Mouse (Mus musculus) forebrain, embryonic 10.5 days (tissue): ENCODE measurements at regions not wholly inside any gene's neighbourhood (a gene's known extent, or its start where the extent isn't known, plus 50 kb on each side); places are given as distances from the start of the nearest gene placed in this dataset.

Source experiments
- DNase-seq: peaks from one replicate; pipeline ENCODE4 v3.0.0-alpha.2; 2017; ENCODE audit warnings: low spot score; ENCODE audit errors: extremely low spot score
- H3K27ac ChIP-seq: fragments of 300-500 bp; sonication (generic); 2 replicates; pipeline ENCODE4 v1.5.1; 2016; ENCODE audit warnings: mild to moderate bottlenecking
- H3K27me3 ChIP-seq: fragments of 300-500 bp; sonication (generic); 2 replicates; pipeline ENCODE4 v1.6.1; 2016; ENCODE audit warnings: mild to moderate bottlenecking; ENCODE audit not compliant: poor library complexity, severe bottlenecking
- H3K36me3 ChIP-seq: fragments of 300-500 bp; sonication (generic); replicated peaks from 2 replicates; pipeline ENCODE4 v1.6.1; 2016; ENCODE audit warnings: mild to moderate bottlenecking, moderate library complexity
- H3K4me1 ChIP-seq: fragments of 300-500 bp; sonication (generic); 2 replicates; pipeline ENCODE4 v1.6.1; 2016
- H3K4me3 ChIP-seq: fragments of 300-500 bp; sonication (generic); 2 replicates; pipeline ENCODE4 v1.5.1; 2016; ENCODE audit warnings: mild to moderate bottlenecking, moderate library complexity
- H3K9me3 ChIP-seq: fragments of 300-500 bp; sonication (generic); 2 replicates; pipeline ENCODE4 v1.6.1; 2016; ENCODE audit warnings: mild to moderate bottlenecking, moderate library complexity
- WGBS: fragments of 180-500 bp; shearing (Covaris S2); methylation state at CpG from one replicate; pipeline ENCODE4 v1.1.7; 2016; 5-methylcytosine and 5-hydroxymethylcytosine counted together

GRCm38 (mm10) chr1:166735545-166735944, 53.9 kb upstream of the Fmo9 start:
- no peaks in the 10 kb centered on the region for H3K9me3 ChIP-seq
- WGBS: 81% methylated on average over 5 of the region's 5 CpGs
- no peaks in the 10 kb centered on the region for H3K4me1 ChIP-seq
- no peaks in the 10 kb centered on the region for H3K27me3 ChIP-seq
- no peak overlapping the region for H3K27ac ChIP-seq
- H3K36me3 ChIP-seq: no peaks in the 10 kb centered on the region
- no peak for DNase-seq
- H3K4me3 ChIP-seq: no peak overlapping the region

- 6% methylated on average over 2 of the region's 2 CpGs for WGBS
- Histone ChIP-seq H3K36me3 (no peaks in the 10 kb centered on the region), H3K27ac (no peak overlapping the region), H3K4me1 (no peaks in the 10 kb centered on the region), H3K4me3 (no peak overlapping the region), H3K27me3 (no peaks in the 10 kb centered on the region), H3K9me3 (no peaks in the 10 kb centered on the region)
- peak; percentile 30 for DNase-seq
These were observed 56.4 kb upstream of the Fmo9 start for GRCm38 (mm10) chr1:166738029-166738428.

- Histone ChIP-seq H3K9me3 (no peaks in the 10 kb centered on the region), H3K27ac (no peak overlapping the region), H3K4me1 (no peaks in the 10 kb centered on the region), H3K36me3 (no peaks in the 10 kb centered on the region), H3K4me3 (no peak overlapping the region), H3K27me3 (no peaks in the 10 kb centered on the region)
- no peak for DNase-seq
- 88% methylated on average over 4 of the region's 4 CpGs for WGBS
These were observed 68.6 kb upstream of the Fmo9 start for GRCm38 (mm10) chr1:166750236-166750635.

- Histone ChIP-seq H3K4me3 (no peak overlapping the region), H3K9me3 (no peaks in the 10 kb centered on the region), H3K27me3 (no peaks in the 10 kb centered on the region), H3K36me3 (no peaks in the 10 kb centered on the region), H3K27ac (no peak overlapping the region), H3K4me1 (no peaks in the 10 kb centered on the region)
- WGBS: 89% methylated on average over 4 of the region's 4 CpGs
- no peak for DNase-seq
These were observed 69.1 kb upstream of the Fmo9 start for GRCm38 (mm10) chr1:166750777-166751176.

- WGBS: 89% methylated on average over 3 of the region's 3 CpGs
- DNase-seq: no peak
- H3K4me1 ChIP-seq: no peaks in the 10 kb centered on the region
- no peaks in the 10 kb centered on the region for H3K36me3 ChIP-seq
- no peaks in the 10 kb centered on the region for H3K9me3 ChIP-seq
- no peak overlapping the region for H3K4me3 ChIP-seq
- H3K27me3 ChIP-seq: no peaks in the 10 kb centered on the region
- no peak overlapping the region for H3K27ac ChIP-seq
These were observed 69.8 kb upstream of the Fmo9 start for GRCm38 (mm10) chr1:166751436-166751835.

GRCm38 (mm10) chr1:166752990-166753709, 71.5 kb upstream of the Fmo9 start:
- DNase-seq: no peak
- Histone ChIP-seq H3K4me1 (no peaks in the 10 kb centered on the region), H3K9me3 (no peaks in the 10 kb centered on the region), H3K36me3 (no peaks in the 10 kb centered on the region), H3K27ac (no peak overlapping the region), H3K27me3 (no peaks in the 10 kb centered on the region), H3K4me3 (no peak overlapping the region)
- WGBS: 89% methylated on average over 6 of the region's 6 CpGs

- WGBS: 87% methylated on average over 2 of the region's 2 CpGs
- Histone ChIP-seq H3K9me3 (no peaks in the 10 kb centered on the region), H3K27ac (no peak overlapping the region), H3K36me3 (no peaks in the 10 kb centered on the region), H3K4me1 (no peaks in the 10 kb centered on the region), H3K4me3 (no peak overlapping the region), H3K27me3 (no peaks in the 10 kb centered on the region)
- no peak for DNase-seq
These were observed 77.3 kb upstream of the Fmo9 start for GRCm38 (mm10) chr1:166758987-166759386.

- Histone ChIP-seq H3K4me3 (no peak overlapping the region), H3K9me3 (peaks cover 9% of the 10 kb centered on the region; the same call in 1 of the 2 replicates), H3K4me1 (no peaks in the 10 kb centered on the region), H3K27me3 (no peaks in the 10 kb centered on the region), H3K36me3 (no peaks in the 10 kb centered on the region), H3K27ac (no peak overlapping the region)
- 93% methylated on average over 1 of the region's 1 CpGs for WGBS
- DNase-seq: no peak
These were observed 91.5 kb upstream of the Fmo9 start for GRCm38 (mm10) chr1:166773114-166773513.

- no peak overlapping the region for H3K27ac ChIP-seq
- no peaks in the 10 kb centered on the region for H3K27me3 ChIP-seq
- H3K36me3 ChIP-seq: no peaks in the 10 kb centered on the region
- 76% methylated on average over 1 of the region's 1 CpGs for WGBS
- H3K9me3 ChIP-seq: no peaks in the 10 kb centered on the region
- H3K4me3 ChIP-seq: no peak overlapping the region
- no peak for DNase-seq
- H3K4me1 ChIP-seq: no peaks in the 10 kb centered on the region
These were observed 100.5 kb upstream of the Fmo9 start for GRCm38 (mm10) chr1:166782106-166782505.

- no peak for DNase-seq
These were observed 106.3 kb upstream of the Fmo9 start for GRCm38 (mm10) chr1:166787945-166788344.

GRCm38 (mm10) chr1:166788824-166789399, 107.3 kb upstream of the Fmo9 start:
- Histone ChIP-seq H3K27ac (no peak overlapping the region), H3K27me3 (no peaks in the 10 kb centered on the region), H3K9me3 (no peaks in the 10 kb centered on the region), H3K4me1 (peaks cover 8% of the 10 kb centered on the region; the same call in 1 of the 2 replicates), H3K4me3 (no peak overlapping the region), H3K36me3 (no peaks in the 10 kb centered on the region)
- WGBS: 76% methylated on average over 1 of the region's 1 CpGs
- DNase-seq: no peak

More at GRCm38 (mm10) chr1:166787945-166788344, 106.3 kb upstream of the Fmo9 start:
- Histone ChIP-seq H3K4me3 (no peak overlapping the region), H3K36me3 (no peaks in the 10 kb centered on the region), H3K27me3 (no peaks in the 10 kb centered on the region), H3K9me3 (no peaks in the 10 kb centered on the region), H3K4me1 (peaks cover 8% of the 10 kb centered on the region; the same call in 1 of the 2 replicates), H3K27ac (no peak overlapping the region)
- WGBS: 84% methylated on average over 1 of the region's 1 CpGs

GRCm38 (mm10) chr1:166793052-166793716, 111.5 kb upstream of the Fmo9 start:
- H3K27ac ChIP-seq: no peak overlapping the region
- H3K4me3 ChIP-seq: no peak overlapping the region
- 83% methylated on average over 6 of the region's 6 CpGs for WGBS
- no peaks in the 10 kb centered on the region for H3K27me3 ChIP-seq
- H3K4me1 ChIP-seq: peaks cover 12% of the 10 kb centered on the region; the same call in 1 of the 2 replicates
- no peaks in the 10 kb centered on the region for H3K36me3 ChIP-seq
- no peak for DNase-seq
- H3K9me3 ChIP-seq: no peaks in the 10 kb centered on the region

GRCm38 (mm10) chr1:166793717-166794081, 112.1 kb upstream of the Fmo9 start:
- Histone ChIP-seq H3K27me3 (no peaks in the 10 kb centered on the region), H3K27ac (no peak overlapping the region), H3K4me3 (no peak overlapping the region), H3K4me1 (peaks cover 11% of the 10 kb centered on the region; the same call in 1 of the 2 replicates), H3K9me3 (no peaks in the 10 kb centered on the region), H3K36me3 (no peaks in the 10 kb centered on the region)
- DNase-seq: no peak
- 87% methylated on average over 1 of the region's 1 CpGs for WGBS
